Mouse (Mus musculus) right cerebral cortex, postnatal 36 days (tissue): ENCODE results near the gene Hrasls5.

Experiments
- DNase-seq, 2 experiments: peaks; one replicate each; pipeline ENCODE4 v3.0.0; 2022; ENCODE audit warnings: low spot score in 2 of 2, mixed read lengths in 1 of 2

Gene Hrasls5

DNA sequence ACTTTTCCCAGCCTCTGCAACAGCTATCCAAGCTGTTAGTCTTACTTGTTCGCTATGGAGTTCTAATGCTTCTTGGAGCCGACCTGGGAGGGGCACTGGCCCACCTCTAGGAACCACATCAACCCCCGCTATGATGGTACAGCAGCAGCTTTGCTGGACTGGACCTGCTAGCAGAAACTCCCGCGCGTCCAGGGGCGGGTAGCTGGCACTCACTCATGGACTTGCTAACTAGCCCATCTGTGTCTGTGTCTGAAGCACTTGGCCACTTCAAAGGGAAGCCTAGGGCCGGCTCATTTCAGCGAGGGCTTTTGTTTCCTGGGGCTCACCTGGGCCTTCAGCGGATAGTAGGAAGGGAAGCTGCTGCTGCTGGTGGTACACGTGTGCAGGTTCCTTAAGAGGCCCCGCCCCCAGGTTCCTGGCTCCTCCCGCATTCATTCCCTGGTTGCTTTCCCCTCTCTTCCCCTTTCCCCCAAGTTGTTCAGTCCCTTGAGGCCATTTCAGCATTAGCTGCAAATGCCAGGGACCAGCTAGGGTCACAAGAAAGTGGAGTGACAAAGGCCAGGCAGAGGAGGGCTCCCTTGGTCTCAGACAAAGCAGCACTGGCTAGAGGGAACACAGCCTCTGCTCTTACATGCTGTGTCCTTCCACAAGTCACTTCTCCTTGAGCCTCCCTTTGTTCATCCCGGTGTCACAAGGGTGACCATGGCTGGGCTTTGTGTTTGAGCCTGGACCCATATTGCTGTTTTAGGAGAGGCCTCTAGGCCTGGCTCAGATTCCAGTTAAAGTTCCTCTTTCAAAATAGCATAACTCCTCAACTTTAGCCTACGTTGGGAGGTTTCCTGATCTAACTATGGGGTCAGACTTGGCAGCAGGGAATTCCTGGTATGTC, 5.3 kb upstream of the Hrasls5 start, which contains the start of gene Lgals12:
Lgals12 (minus strand) TSS at position 393 of the 889 bp plus-strand sequence.
- DNase-seq = peak; percentile 48 to 67

DNA sequence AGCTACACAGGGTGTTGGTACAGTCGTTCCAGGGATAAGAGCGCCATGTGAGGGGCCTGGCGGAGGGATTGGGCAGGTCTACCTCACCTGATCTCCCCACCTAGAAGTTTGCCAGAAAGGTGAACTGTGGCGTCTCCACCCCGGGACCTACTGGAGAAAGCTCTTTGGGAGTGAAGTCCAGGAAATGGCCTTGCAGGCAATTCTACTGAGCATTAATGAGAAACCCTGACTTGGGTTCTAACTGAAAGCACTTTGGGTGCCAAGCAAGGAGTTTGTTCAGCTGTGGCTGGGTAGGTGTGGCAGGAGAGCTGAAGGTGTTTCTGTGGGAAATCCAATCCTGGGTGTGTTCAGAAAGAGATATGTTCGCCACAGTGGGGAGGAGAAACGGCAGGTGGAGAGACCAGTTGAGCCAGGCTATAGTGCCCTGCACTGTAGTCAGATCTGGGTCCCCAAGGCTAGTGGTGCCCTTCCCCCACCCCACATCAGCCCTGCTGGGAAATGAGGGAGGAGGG, 4.6 kb upstream of the Hrasls5 start:
- DNase-seq = no peak

DNA sequence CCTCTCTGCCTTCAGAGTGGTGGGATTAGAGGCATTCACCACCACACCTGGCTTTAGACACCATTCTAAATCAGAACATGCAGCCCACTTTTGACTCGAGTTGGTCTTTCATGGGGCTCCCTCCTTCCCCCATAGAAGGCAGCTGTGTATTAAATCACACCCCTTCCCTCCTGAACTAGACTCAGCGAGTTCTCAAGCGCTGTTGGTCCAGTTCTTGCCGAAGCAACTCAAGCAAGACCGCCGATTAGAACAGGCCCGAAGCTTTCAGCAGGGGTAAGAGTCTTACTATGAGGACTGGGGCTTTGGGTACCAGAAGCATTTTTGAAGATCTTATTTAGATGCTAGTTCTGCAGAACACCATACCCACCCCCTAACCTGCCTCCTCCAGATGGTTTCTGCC, 810 bp downstream of the Hrasls5 start:
- DNase-seq = no peak

DNA sequence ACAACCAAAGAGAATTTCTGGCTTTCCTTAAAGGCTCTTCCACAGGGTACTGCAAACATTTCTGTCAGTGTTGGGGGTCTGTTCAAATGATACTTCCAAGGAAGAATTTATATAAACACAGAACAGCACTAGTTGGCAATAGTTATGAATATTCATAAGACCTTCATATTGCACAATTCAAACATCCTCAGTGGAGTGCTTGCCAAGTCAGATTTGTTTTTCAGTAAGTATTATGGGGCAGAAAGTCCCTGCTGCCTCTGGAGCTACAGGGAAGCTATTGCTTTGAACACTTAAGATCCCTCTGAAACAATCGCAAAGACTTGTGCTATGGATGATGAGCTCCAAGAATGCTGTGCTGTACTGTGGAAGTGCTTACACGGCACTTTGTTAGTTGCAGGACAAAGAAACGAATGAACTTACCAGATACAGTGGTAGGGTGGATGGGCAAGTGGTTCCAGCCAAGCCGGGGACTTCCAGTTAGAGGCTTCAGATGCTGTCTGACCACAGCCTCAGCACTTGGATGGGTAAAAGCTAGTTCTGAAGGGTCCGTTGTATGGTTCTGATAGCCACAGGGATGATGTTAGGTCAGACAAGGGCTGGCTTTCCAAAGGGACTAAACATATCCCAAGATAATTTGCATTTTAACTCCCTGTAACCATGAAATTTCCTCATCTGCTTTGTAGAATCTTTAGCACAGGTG, 4.0 kb downstream of the Hrasls5 start:
- no peak for DNase-seq

DNA sequence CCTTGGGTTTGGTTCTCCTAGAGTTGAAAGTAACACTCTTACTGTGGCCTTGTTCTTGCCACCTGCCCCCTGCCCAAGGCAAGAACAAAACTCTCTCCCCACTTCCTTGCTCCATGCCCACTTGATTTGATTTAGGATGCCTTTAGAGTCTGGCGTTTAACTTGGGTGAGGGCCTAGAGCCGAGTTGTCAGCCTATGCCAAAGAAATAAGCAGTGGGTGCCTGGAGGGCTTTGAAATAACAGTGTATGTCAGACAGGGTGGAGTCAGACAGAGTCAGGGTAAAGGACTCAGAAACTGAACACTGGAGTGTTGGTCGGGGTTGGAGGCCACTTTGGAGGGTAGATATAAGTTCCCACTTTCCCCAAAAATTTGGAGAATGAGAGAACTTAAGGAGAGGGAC, 4.7 kb downstream of the Hrasls5 start:
- no peak for DNase-seq

DNA sequence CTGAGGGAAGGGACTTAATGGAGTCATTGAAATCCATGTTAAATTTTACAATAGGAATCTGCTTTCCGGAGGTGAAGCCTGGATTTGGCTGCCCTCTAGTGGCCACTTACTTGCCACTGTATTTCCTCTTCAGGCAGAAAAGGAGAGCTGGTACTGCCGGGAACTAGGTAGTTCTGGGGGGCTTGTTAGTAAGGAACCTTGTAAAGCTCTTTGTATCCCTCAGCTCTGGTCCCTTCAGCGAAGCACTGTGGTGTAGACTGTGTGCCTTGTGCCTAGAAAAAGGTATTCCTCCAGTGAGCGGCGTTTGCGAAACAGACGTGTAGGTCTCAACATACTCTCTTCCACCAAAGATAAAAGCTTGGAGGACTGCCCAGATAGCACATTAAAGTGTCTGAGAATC, 5.4 kb downstream of the Hrasls5 start:
- DNase-seq = peak in 1 of 2 experiments; percentile 43

DNA sequence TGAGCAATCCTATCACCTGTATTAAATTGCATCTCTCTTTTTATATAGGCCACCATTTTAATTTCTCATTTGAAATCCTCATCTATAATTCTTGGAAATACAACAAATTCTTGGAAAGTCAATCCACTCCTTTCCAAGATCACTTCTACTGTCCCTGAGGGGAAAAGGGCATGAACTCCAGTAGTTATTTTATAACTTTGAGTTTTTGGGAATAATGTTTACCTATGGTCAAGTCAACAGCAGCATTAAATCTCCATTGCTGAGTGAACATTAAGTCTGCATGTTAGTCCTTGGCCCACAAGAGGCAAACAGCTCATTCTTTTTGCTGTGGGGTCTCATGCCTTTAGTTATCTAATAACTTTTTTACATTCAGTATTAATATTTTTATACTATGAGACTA, 20.7 kb downstream of the Hrasls5 start:
- DNase-seq = no peak

DNA sequence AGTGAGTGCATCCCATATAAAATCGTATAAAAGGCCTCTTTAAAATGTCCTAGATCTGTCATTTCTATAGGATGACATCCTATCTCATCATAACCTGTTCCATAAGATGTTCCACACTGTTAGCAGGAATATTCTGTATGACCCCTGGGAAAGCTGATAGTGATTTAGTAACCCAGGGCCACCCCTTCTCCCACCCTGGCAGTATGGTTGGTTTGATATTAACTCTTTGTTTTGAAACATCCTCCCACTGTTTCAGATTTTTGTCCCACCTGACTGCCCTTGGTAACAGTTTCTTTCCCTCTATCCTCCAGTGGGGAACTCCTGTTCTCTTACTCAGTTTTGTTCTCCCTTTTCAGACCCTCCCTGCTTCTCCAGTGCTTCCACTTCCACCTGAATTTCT, 21.4 kb downstream of the Hrasls5 start:
- no peak for DNase-seq

DNA sequence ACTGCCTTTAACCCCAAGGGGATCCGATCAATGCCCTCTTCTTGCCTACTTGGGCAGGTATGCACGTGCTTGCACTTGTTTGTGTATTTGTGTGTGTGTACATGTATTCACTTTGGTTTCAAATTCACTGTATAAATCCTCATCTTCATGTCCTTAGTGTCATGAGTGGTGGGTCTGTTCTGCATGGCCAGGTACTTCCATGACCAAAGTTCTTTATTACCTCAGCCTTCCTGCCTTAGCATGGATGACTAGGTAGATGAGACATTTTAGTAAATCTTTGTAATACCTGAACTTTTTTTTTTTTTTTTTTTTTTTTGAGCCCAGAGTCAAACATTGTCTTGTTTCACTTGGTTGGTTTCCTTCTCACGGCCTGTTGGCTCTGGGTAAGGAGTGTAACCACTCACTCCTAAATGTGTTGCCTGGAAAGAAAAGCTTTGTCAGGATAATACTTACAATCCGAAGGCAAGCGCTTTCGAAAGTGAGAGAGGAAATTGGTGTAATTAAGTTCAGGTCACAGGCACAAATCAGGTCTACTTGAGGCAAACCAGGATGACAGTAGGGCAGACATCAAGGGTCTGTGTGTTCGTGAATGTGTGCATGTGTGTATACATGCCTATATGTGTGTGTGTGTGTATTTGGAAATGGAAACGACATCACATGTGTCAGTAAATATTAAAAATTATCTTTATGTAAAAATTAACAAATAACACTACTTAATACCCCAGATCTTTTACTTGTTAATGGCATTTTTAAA, 36.7 kb downstream of the Hrasls5 start:
- DNase-seq = no peak

DNA sequence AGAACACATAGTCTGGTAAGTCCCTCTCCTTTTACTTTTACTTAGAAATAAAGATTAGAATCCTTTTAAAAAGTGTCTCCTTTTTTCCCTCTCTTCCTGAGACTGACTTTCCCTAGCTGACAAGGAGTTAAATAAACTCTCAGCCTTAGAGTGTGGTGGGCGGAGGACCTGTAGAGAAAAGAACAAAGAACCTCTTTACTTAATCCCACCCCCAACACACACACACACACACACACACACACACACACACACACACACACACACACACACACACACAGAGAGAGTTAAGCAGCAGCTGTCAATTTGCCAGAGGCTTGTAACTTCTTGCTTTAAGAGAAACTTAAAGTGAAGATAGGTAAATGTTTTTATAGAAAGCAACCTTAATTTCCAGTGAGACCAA, 59.7 kb downstream of the Hrasls5 start:
- DNase-seq = no peak

DNA sequence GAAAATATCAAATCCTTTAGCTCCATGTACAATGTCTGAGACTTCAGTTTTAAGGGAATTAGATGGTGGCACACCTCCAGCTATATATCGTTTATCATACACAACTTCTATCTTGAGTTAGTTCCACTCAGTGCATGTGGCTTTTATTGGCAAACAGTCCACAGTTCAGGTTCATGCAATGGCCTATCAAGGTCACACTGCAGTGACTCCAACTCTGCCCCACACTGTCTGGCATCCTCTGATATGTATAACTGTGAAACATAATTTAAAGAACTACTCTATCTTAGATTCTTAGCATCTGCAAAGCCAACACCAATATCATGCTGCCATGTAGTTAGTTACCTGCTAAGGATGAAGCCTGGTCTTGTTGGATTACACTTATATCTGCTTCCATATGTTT, 75.6 kb downstream of the Hrasls5 start:
- DNase-seq = no peak
